Mouse (Mus musculus): ENCODE measurements at regions not wholly inside any gene's neighbourhood (a gene's known extent, or its start where the extent isn't known, plus 50 kb on each side); places are given as distances from the start of the nearest gene placed in this dataset.

DNA sequence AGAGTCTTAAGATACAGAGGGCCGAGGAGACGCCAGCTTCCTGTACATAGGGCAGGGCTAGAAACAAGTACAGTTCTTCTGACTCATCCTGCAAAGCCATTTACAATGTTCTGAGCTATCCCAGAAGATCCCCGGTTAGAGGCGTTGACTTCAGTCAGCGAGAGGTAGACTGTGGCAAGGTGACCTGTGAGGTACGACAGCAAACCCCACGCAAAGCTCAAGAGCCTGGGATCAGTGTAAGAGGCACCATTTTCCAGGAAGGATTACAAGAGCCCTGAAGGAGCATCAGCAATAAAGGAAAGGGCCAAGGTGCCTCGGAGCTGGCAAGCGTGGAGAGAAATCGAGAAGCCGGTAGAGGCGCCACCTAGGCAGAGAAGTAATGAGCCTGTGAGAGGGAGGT, 61.8 kb upstream of the Frmd6 start:
- Histone ChIP-seq H3K4me3 (no peak overlapping the region), H3K27me3 (replicated peaks) (no peaks in the 10 kb centered on the region), H3K4me1 (no peaks in the 10 kb centered on the region)

DNA sequence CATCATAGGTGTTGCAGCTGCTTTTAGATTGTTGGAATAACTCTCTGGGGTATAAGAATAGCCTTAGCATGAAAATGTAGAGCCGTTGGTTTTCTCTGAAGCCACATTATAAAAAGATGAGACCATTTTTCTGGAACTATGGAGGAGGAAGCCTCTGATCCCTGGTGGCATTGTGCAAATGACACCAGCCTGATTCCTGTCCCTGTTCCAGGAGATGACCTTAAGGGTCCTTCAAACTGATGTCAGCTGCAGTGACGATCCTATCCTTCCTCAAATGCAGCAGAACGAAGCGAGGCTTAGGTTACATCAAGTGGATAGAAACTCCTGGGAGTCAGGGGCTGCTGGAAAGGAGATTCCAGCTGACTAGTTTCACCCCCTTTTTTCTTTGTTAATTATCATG, 59.0 kb upstream of the Frmd6 start:
- Histone ChIP-seq H3K27ac (no peak overlapping the region), H3K36me3 (no peaks in the 10 kb centered on the region), H3K4me2 (replicated peaks) (no peak overlapping the region), H3K9ac (no peak overlapping the region), H3K4me1 (no peaks in the 10 kb centered on the region), H3K27me3 (replicated peaks) (no peaks in the 10 kb centered on the region), H3K9me3 (no peaks in the 10 kb centered on the region), H3K4me3 (no peak overlapping the region)
- 88% methylated on average over 4 of the region's 4 CpGs for WGBS
- no peak for ATAC-seq (ENCODE audit: low FRiP score, low read depth)

More for the DNA sequence above, 61.8 kb upstream of the Frmd6 start:
- no peaks in the 10 kb centered on the region for H3K36me3 ChIP-seq
- H3K4me2 ChIP-seq (replicated peaks) = no peak overlapping the region
- 89% methylated on average over 12 of the region's 12 CpGs for WGBS
- ATAC-seq (ENCODE audit: low FRiP score, low read depth) = no peak
- no peak overlapping the region for H3K9ac ChIP-seq
- H3K9me3 ChIP-seq = no peaks in the 10 kb centered on the region
- H3K27ac ChIP-seq = no peak overlapping the region

DNA sequence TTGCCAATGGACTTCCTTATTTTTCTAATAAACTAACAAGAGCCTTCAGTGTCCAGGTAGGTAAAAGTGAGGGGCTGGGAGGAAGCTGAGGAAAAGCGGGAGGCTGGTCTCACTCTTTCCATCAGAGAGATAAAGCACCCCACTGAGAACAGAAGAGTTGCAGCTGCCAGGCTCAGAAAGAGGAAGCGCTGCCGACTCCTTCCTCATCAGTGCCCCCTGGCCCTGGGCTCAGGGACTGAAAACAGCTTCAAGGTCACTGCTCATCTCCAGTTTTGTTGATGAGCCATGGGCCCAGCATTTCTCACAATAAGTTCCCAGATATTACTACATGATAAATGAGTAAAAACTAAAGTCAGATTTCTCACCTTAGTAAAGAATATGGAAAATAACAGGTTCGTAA, 57.4 kb upstream of the Frmd6 start:
- H3K4me3 ChIP-seq = no peak overlapping the region
- no peaks in the 10 kb centered on the region for H3K27me3 ChIP-seq (replicated peaks)
- H3K4me1 ChIP-seq = no peaks in the 10 kb centered on the region
- 43% methylated on average over 4 of the region's 4 CpGs for WGBS
- no peak overlapping the region for H3K9ac ChIP-seq
- no peak for ATAC-seq (ENCODE audit: low FRiP score, low read depth)
- H3K4me2 ChIP-seq (replicated peaks) = no peak overlapping the region
- no peaks in the 10 kb centered on the region for H3K36me3 ChIP-seq
- H3K9me3 ChIP-seq = no peaks in the 10 kb centered on the region
- no peak overlapping the region for H3K27ac ChIP-seq

DNA sequence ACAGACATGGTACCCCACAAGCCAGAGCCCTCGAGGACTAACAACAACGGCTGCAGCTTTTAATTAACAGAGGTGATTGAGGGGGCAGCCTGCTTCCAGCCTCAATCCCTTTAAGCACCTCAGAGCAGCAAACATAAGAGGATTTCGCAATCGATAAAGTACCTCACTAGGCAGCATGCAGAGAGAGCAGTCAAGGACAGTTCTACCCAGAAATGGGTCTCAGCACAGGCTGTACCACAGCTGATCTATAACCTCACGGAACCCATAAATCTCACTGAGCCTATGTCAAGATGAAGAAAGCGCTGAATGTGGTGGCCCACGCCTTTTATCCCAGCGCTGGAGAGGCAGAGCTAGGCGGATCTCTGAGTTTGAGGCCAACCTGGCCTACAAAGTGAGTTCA, 56.6 kb upstream of the Frmd6 start:
- no peak for ATAC-seq (ENCODE audit: low FRiP score, low read depth)
- no peaks in the 10 kb centered on the region for H3K36me3 ChIP-seq
- no peaks in the 10 kb centered on the region for H3K9me3 ChIP-seq
- no peak overlapping the region for H3K4me2 ChIP-seq (replicated peaks)
- no peaks in the 10 kb centered on the region for H3K27me3 ChIP-seq (replicated peaks)
- 84% methylated on average over 9 of the region's 9 CpGs for WGBS
- H3K9ac ChIP-seq = no peak overlapping the region
- H3K4me1 ChIP-seq = no peaks in the 10 kb centered on the region
- H3K4me3 ChIP-seq = no peak overlapping the region
- no peak overlapping the region for H3K27ac ChIP-seq

DNA sequence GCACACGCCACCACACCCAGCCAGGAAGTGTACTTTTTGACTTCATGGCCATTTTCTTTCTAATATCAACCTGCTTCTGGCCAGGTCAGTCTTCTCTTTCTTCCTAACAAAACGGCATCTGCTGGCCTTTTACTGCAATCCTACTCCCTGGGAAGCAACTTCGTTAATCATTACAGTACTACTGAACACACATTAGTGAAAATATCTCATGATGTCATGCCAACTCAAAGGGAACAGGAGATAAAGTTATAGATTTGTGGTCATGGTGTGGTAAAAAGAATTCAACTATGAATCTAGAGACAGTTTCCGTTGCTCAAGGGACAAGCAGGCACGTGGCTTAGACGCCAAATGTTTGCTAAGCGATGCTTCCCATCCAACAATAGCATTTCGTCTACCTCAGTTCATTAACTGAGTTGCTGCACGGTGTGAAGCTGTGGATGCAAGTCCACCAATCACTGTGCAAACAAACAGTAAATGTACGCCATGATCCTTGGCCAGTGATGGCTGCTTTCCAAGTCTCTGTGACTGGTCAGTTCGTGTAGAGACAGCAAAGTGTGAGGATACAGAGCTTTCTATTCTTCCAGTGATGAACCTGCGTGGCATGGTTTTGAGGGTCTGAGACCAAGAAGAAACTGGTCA, 55.7 kb upstream of the Frmd6 start:
- WGBS = 89% methylated on average over 12 of the region's 12 CpGs
- no peaks in the 10 kb centered on the region for H3K4me1 ChIP-seq
- no peaks in the 10 kb centered on the region for H3K36me3 ChIP-seq
- H3K4me3 ChIP-seq = no peak overlapping the region
- H3K9ac ChIP-seq = no peak overlapping the region
- no peaks in the 10 kb centered on the region for H3K27me3 ChIP-seq (replicated peaks)
- H3K4me2 ChIP-seq (replicated peaks) = no peak overlapping the region
- H3K27ac ChIP-seq = no peak overlapping the region
- ATAC-seq (ENCODE audit: low FRiP score, low read depth) = no peak
- H3K9me3 ChIP-seq = no peaks in the 10 kb centered on the region

DNA sequence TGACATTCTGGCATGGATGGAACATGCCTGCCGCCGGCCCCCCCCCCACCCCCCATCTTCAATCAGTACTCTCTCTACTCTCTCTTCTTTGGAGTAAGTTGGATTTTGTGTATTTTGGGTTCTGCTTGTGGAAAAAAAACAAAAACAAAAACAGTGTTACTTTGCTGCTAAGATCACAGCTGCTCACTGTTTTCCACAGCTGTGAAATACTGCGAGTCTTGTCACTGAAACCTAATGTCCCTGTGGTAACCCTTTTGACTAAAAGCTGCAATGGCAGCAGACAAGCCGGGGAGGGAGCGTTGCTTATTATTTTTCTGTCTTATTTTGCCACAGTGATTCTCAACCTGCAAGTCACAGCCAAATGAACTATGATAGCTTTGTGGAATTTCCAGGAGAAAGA, 51.3 kb upstream of the Frmd6 start:
- no peak for ATAC-seq (ENCODE audit: low FRiP score, low read depth)
- Histone ChIP-seq H3K36me3 (no peaks in the 10 kb centered on the region), H3K9ac (no peak overlapping the region), H3K4me3 (no peak overlapping the region), H3K27me3 (replicated peaks) (no peaks in the 10 kb centered on the region), H3K4me1 (no peaks in the 10 kb centered on the region), H3K4me2 (replicated peaks) (no peak overlapping the region), H3K27ac (no peak overlapping the region), H3K9me3 (no peaks in the 10 kb centered on the region)
- WGBS = 87% methylated on average over 5 of the region's 5 CpGs

DNA sequence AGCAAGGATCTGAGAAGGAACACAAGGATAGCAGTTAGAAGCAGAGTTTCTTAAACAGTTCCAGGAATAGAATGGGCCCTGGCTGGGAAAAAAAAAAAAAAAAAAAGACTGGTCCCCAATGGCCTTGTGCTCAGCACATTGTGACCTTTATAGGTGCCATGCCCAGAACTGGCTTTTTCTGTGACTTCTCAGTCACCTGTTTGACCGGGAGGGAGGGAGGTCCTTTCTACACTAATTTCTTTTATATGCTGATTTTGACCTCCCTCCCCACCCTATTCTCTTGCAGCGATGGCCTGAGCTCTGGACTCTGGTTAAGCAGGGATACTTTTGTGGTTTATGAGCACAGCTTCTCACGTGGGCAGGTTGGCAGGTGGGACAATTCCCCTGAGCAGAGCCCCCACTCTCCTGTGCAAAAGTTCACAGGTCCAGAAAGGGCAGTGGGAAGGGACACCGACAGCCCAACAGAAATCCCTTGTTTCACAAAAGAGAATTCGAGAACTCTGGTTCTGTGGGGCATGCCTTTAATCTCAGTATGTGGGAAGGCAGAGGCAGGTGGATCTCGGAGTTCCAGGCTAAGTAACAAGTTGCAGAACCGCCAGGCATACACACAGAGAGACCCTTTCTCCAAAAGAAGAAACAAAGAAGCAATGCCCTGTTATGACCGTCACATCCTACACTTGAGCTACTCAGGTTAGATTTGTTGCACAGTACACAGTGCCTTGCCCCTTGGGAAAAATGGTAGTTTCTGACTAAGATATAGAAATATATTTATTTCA, 50.3 kb upstream of the Frmd6 start:
- no peaks in the 10 kb centered on the region for H3K36me3 ChIP-seq
- H3K9ac ChIP-seq = no peak overlapping the region
- H3K4me3 ChIP-seq = no peak overlapping the region
- H3K4me2 ChIP-seq (replicated peaks) = no peak overlapping the region
- no peak for ATAC-seq (ENCODE audit: low FRiP score, low read depth)
- H3K9me3 ChIP-seq = no peaks in the 10 kb centered on the region
- 71% methylated on average over 8 of the region's 8 CpGs for WGBS
- H3K27ac ChIP-seq = no peak overlapping the region
- no peaks in the 10 kb centered on the region for H3K4me1 ChIP-seq
- H3K27me3 ChIP-seq (replicated peaks) = no peaks in the 10 kb centered on the region
